Mouse (Mus musculus): Measurements from ENCODE around the gene Acnat2.
"Not testable (repeated sequence)": the region's sequence is repeated elsewhere in the genome, so short reads cannot be mapped to it uniquely, and the experiment has no call there.

Acnat2 gene

GRCm38 (mm10) chr4:49407957-49408356, at the start of gene Acnat2:
Gene Acnat2 (minus strand): TSS chr4:49408151.
- not testable (repeated sequence) for DNase-seq

GRCm38 (mm10) chr4:49456171-49456570, 48.2 kb upstream of the Acnat2 start:
- DNase-seq = no peak

GRCm38 (mm10) chr4:49451848-49452551, 44.0 kb upstream of the Acnat2 start:
- DNase-seq = no peak

- not testable (repeated sequence) for DNase-seq
These were observed 43.3 kb upstream of the Acnat2 start for GRCm38 (mm10) chr4:49451133-49451847.

GRCm38 (mm10) chr4:49436968-49437367, 29.0 kb upstream of the Acnat2 start:
- not testable (repeated sequence) for DNase-seq

GRCm38 (mm10) chr4:49410151-49410550, 2.2 kb upstream of the Acnat2 start:
- not testable (repeated sequence) for DNase-seq

GRCm38 (mm10) chr4:49386873-49387272, 21.1 kb downstream of the Acnat2 start:
- no peak for DNase-seq

- not testable (repeated sequence) for DNase-seq
These were observed 24.2 kb downstream of the Acnat2 start for GRCm38 (mm10) chr4:49383576-49384318.

- not testable (repeated sequence) for DNase-seq
These were observed 39.9 kb downstream of the Acnat2 start for GRCm38 (mm10) chr4:49368046-49368445.

- DNase-seq = no peak
These were observed 50.9 kb downstream of the Acnat2 start for GRCm38 (mm10) chr4:49357097-49357496.

GRCm38 (mm10) chr4:49350470-49350869, 57.5 kb downstream of the Acnat2 start:
- DNase-seq = no peak

- no peak for DNase-seq
These were observed 59.3 kb downstream of the Acnat2 start for GRCm38 (mm10) chr4:49348677-49349076.

GRCm38 (mm10) chr4:49348001-49348400, 60.0 kb downstream of the Acnat2 start:
- DNase-seq = not testable (repeated sequence)

GRCm38 (mm10) chr4:49340091-49340490, 67.9 kb downstream of the Acnat2 start:
- DNase-seq = not testable (repeated sequence)

GRCm38 (mm10) chr4:49337949-49338348, 70.0 kb downstream of the Acnat2 start:
- not testable (repeated sequence) for DNase-seq

All from right cerebral cortex, postnatal 14 days (tissue).